ENCODE assay signal across 5 mouse cellular contexts in the genomic region with DNA sequence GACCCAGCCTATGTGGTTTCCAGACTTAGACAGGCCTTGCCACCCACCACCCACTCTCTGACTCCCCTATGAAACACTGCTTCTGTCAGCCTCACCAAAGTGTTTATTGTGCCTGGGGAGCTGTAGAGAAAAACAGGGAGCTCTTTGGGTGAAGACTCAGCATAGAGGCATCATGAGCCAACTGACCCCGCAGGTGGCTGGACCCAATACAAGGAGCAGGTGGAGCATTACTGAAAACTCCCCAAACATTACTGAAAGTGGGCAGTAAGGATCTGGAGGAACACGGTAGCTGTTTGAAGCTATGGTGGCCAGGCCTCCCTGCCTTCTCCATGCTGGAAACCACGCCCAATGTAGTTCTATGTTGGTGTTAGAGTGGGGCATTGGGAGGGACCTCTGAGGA.
"Had no signal": no experiment of that assay in that cellular context is flagged by ENCODE, and none has a peak within 500 bp of the region (broad histone marks: within the 10 kb centered on the region; RNA-seq: fewer than 3 reads in every experiment).

No protein-coding gene starts in this region.

- DNase-seq: kidney, postnatal 10 days; lung, adult 2 months; lung, postnatal 36 days had no signal

- ATAC-seq: lung, postnatal 0 days; midbrain, embryonic 13.5 days had no signal
